Mouse (Mus musculus) embryonic facial prominence, embryonic 12.5 days (tissue): ENCODE results near the gene Desi2. TPM values are rescaled to one million over a fixed set of nuclear protein-coding genes. Genes with fewer than 3 reads are reported as not detected.
A peak's percentile ranks its signal among the peaks of the same experiment; 100 is the strongest.
"Not testable (repeated sequence)": the region's sequence is repeated elsewhere in the genome, so short reads cannot be mapped to it uniquely, and the experiment has no call there.

Source experiments
- ATAC-seq: fragments of 200-750 bp; cut with Nextera tagmentation; 2 replicates; pipeline ENCODE4 v1.8.0; 2017; ENCODE audit not compliant: insufficient number of reproducible peaks, insufficient read depth, low FRiP score, low TSS enrichment
- H3K27ac ChIP-seq: fragments of 300-500 bp; sonication (generic); 2 replicates; pipeline ENCODE4 v1.5.1; 2016; ENCODE audit warnings: mild to moderate bottlenecking
- H3K27me3 ChIP-seq: fragments of 300-500 bp; sonication (generic); 2 replicates; pipeline ENCODE4 v1.6.1; 2016; ENCODE audit warnings: mild to moderate bottlenecking, moderate library complexity
- H3K36me3 ChIP-seq: fragments of 300-500 bp; sonication (generic); 2 replicates; pipeline ENCODE4 v1.6.1; 2016; ENCODE audit warnings: mild to moderate bottlenecking
- H3K4me1 ChIP-seq: fragments of 300-500 bp; sonication (generic); 2 replicates; pipeline ENCODE4 v1.6.1; 2016
- H3K4me2 ChIP-seq: fragments of 300-500 bp; sonication (generic); replicated peaks from 2 replicates; pipeline ENCODE4 v1.6.1; 2016; ENCODE audit warnings: mild to moderate bottlenecking, moderate library complexity
- H3K4me3 ChIP-seq: fragments of 300-500 bp; sonication (generic); 2 replicates; pipeline ENCODE4 v1.5.1; 2016; ENCODE audit warnings: mild to moderate bottlenecking
- H3K9ac ChIP-seq: fragments of 300-500 bp; sonication (generic); 2 replicates; pipeline ENCODE4 v1.6.1; 2016; ENCODE audit warnings: mild to moderate bottlenecking, moderate library complexity
- H3K9me3 ChIP-seq: fragments of 300-500 bp; sonication (generic); 2 replicates; pipeline ENCODE4 v1.6.1; 2016; ENCODE audit warnings: mild to moderate bottlenecking, moderate library complexity
- WGBS: fragments of 180-500 bp; shearing (Covaris S2); methylation state at CpG from one replicate; pipeline ENCODE4 v1.1.7; 2016; 5-methylcytosine and 5-hydroxymethylcytosine counted together
- polyA plus RNA-seq: library from polyadenylated mRNA; unstranded; fragments of >200 nt; fragmentation: Nextera tagmentation; extraction: Ambion mirVana; gene quantifications from 2 replicates; pipeline ENCODE4 v1.2.1, GENCODE M21; 2016

Gene Desi2
- polyA plus RNA-seq, 1 experiment from 2014 or later, result 24.9 TPM

- WGBS, result 81% methylated on average over 6 of the region's 6 CpGs
- no peak for ATAC-seq
Observed at GRCm38 (mm10) chr1:178270635-178271034, 83.4 kb downstream of the Desi2 start.

DNA sequence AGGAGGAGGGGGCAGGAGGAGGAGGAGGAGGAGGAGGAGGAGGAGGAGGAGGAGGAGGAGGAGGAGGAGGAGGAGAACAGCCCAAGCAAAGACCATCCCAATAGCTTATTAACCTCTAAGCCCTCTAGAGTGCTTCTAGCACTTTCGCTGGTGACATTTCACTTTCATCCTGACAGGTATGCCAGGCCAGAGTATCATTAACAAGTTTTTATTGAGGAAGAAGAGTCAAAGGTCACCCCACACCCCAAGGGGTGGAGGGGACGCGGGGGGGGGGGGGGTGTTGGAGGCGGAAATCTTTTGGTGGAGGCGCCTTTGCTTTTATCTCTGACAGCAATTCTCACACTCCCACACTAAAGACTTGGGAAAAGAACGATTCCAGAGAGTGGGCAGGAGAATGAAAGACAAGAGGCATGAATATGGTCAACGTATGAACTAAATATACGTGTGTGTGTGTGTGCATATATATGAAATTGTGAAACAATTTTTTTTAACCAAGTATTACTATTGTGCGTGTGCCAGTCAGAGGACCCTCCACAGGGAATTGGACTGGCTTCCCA, 88.0 kb downstream of the Desi2 start:
- Histone ChIP-seq H3K27me3 (no peaks in the 10 kb centered on the region), H3K4me1 (no peaks in the 10 kb centered on the region), H3K27ac (no peak overlapping the region), H3K9ac (no peak overlapping the region), H3K4me2 (peak overlapping the region; percentile 66), H3K9me3 (no peaks in the 10 kb centered on the region), H3K4me3 (no peak overlapping the region), H3K36me3 (no peaks in the 10 kb centered on the region)
- ATAC-seq, result no peak
- 58% methylated on average over 9 of the region's 9 CpGs for WGBS

More at GRCm38 (mm10) chr1:178270635-178271034, 83.4 kb downstream of the Desi2 start:
- Histone ChIP-seq H3K4me1 (no peaks in the 10 kb centered on the region), H3K4me2 (no peak overlapping the region), H3K9ac (no peak overlapping the region), H3K27me3 (no peaks in the 10 kb centered on the region), H3K4me3 (no peak overlapping the region), H3K36me3 (no peaks in the 10 kb centered on the region), H3K27ac (no peak overlapping the region), H3K9me3 (no peaks in the 10 kb centered on the region)

DNA sequence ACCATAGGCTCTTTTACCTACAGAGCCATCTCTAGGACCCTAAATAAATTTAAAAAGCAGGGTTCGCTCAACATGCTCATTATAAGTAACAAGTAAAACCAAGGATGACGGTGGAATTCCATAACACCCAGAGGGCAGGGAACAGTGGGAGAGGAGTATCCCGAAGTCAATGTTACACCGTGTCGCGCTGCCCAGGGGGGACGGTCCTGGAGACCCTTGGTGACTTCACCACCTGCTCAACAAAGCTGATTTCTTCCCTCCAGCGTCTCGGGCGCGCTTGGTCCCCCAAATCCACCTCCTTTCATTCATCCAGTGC, 88.5 kb downstream of the Desi2 start:
- Histone ChIP-seq H3K9ac (peak overlapping the region; percentile 69), H3K9me3 (no peaks in the 10 kb centered on the region), H3K36me3 (no peaks in the 10 kb centered on the region), H3K4me2 (peak overlapping the region; percentile 66), H3K4me1 (no peaks in the 10 kb centered on the region), H3K27ac (no peak overlapping the region), H3K4me3 (peak overlapping the region; percentile 51), H3K27me3 (no peaks in the 10 kb centered on the region)
- WGBS, result 7% methylated on average over 11 of the region's 11 CpGs
- 0 out of 2 replicates have a peak, but pooled peaks have one; percentile 65 for ATAC-seq

GRCm38 (mm10) chr1:178276054-178276911, 89.1 kb downstream of the Desi2 start:
- no peaks in the 10 kb centered on the region for H3K27me3 ChIP-seq
- ATAC-seq, result peak; percentile 86

DNA sequence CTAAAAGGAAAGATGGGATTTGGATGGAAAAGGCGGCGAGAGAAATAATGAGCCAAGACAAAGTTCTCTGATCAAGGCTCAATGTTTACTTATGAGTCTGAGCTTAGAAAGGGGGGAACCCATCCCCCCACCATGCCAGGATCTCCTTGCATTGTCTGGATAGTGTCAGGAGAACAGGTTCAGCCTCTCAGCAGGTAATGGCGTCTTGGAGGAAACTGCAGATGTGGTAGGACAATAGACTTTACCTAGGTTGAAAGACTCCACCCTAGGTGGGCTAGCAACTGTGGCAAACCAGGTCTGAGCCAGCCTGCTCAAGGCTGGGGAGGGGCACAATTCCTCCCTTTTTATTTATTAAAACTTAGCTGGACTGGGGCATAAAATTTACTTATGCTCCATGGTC, 96.1 kb downstream of the Desi2 start:
- 84% methylated on average over 3 of the region's 3 CpGs for WGBS
- not testable (repeated sequence) for H3K9ac ChIP-seq, H3K27me3 ChIP-seq, H3K27ac ChIP-seq, H3K36me3 ChIP-seq, H3K9me3 ChIP-seq, H3K4me1 ChIP-seq, H3K4me3 ChIP-seq, ATAC-seq, H3K4me2 ChIP-seq

More at GRCm38 (mm10) chr1:178276054-178276911, 89.1 kb downstream of the Desi2 start:
- no peaks in the 10 kb centered on the region for H3K4me1 ChIP-seq
- H3K9me3 ChIP-seq, result no peaks in the 10 kb centered on the region
- peak overlapping the region; percentile 66 for H3K4me2 ChIP-seq
- H3K9ac ChIP-seq, result peak overlapping the region; percentile 69
- under 1% methylated on average over 79 of the region's 87 CpGs for WGBS
- no peaks in the 10 kb centered on the region for H3K36me3 ChIP-seq
- peak overlapping the region; percentile 55 for H3K27ac ChIP-seq
- H3K4me3 ChIP-seq, result peak overlapping the region; percentile 51

DNA sequence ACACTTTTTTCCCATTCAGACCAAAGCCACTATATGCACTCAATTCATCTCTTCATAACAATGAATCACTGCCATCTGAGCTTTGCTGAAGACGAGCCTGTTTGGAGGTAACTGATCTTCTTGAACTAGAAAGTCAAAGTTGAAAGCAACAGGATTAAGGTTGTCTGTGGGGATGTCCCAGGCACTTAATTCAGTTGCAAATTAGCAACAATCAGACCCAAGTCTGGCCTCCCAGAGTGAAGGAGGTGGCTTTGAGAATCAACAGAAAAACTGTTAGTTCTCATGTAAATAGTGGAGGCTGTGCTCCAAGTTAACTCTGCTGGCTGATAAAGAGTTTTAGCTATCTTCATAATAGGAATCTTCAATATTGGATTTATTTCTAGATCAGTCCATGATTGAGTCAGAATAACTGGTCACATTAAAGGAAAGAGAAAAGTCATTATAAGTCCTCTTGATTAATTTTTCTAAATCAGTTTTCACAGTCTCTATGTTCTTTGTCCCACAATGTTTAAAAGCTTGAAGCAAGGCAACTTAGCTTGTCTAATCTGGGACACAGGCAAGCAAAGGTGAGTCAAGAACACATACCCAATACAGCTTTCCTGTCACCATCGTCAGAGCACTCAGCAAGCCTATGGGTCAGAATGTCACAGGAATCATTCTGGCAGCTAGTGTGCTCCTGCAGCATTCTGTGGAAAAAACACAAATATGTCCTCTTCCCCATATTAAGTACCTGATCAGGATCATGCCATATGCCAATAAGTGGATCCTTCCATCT, 96.9 kb downstream of the Desi2 start:
- no peak overlapping the region for H3K9ac ChIP-seq
- H3K36me3 ChIP-seq, result no peaks in the 10 kb centered on the region
- WGBS, result 71% methylated on average over 2 of the region's 2 CpGs
- no peak for ATAC-seq
- H3K4me3 ChIP-seq, result no peak overlapping the region
- H3K27me3 ChIP-seq, result no peaks in the 10 kb centered on the region
- no peak overlapping the region for H3K27ac ChIP-seq
- H3K4me2 ChIP-seq, result no peak overlapping the region
- H3K9me3 ChIP-seq, result no peaks in the 10 kb centered on the region
- no peaks in the 10 kb centered on the region for H3K4me1 ChIP-seq

GRCm38 (mm10) chr1:178287601-178288176, 100.5 kb downstream of the Desi2 start:
- no peak overlapping the region for H3K4me3 ChIP-seq
- H3K27ac ChIP-seq, result no peak overlapping the region
- H3K9ac ChIP-seq, result no peak overlapping the region
- no peaks in the 10 kb centered on the region for H3K27me3 ChIP-seq
- WGBS, result 56% methylated on average over 8 of the region's 8 CpGs
- H3K4me2 ChIP-seq, result no peak overlapping the region
- H3K4me1 ChIP-seq, result no peaks in the 10 kb centered on the region
- no peaks in the 10 kb centered on the region for H3K9me3 ChIP-seq
- H3K36me3 ChIP-seq, result no peaks in the 10 kb centered on the region
- no peak for ATAC-seq

- no peak overlapping the region for H3K9ac ChIP-seq
- H3K4me2 ChIP-seq, result no peak overlapping the region
- WGBS, result 63% methylated on average over 3 of the region's 3 CpGs
- no peaks in the 10 kb centered on the region for H3K9me3 ChIP-seq
- H3K4me3 ChIP-seq, result no peak overlapping the region
- H3K27me3 ChIP-seq, result no peaks in the 10 kb centered on the region
- no peak overlapping the region for H3K27ac ChIP-seq
- ATAC-seq, result no peak
- H3K4me1 ChIP-seq, result no peaks in the 10 kb centered on the region
- H3K36me3 ChIP-seq, result no peaks in the 10 kb centered on the region
Observed at GRCm38 (mm10) chr1:178291716-178292115, 104.5 kb downstream of the Desi2 start.

DNA sequence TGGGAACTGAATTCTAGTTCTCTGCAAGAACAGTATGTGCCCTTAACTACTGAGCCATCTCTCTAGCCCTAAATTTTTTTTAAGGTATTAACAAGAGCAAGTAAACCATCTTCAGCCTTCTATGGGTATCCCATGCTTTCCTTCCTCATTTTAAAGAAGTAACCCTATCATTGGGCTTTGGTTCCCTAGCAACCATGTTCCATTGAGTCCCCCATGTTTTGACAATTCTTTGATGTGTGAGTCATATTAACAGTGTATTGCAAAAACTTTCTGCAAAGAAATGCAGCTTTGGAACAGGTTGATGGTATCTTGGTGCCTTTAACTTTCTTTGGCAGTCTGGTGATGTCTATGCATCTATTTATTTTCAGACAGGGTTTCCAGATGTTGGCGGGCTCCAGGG, 106.8 kb downstream of the Desi2 start:
- Histone ChIP-seq H3K27me3 (no peaks in the 10 kb centered on the region), H3K36me3 (no peaks in the 10 kb centered on the region), H3K9ac (no peak overlapping the region), H3K4me3 (no peak overlapping the region), H3K4me2 (no peak overlapping the region), H3K27ac (no peak overlapping the region), H3K9me3 (no peaks in the 10 kb centered on the region), H3K4me1 (no peaks in the 10 kb centered on the region)
- WGBS, result 88% methylated on average over 1 of the region's 1 CpGs
- no peak for ATAC-seq

- H3K4me3 ChIP-seq, ATAC-seq, H3K27ac ChIP-seq, H3K36me3 ChIP-seq, H3K4me1 ChIP-seq, H3K9me3 ChIP-seq, H3K9ac ChIP-seq, H3K4me2 ChIP-seq, H3K27me3 ChIP-seq: not testable (repeated sequence)
- WGBS, result 89% methylated on average over 2 of the region's 2 CpGs
Observed at GRCm38 (mm10) chr1:178301261-178301660, 114.0 kb downstream of the Desi2 start.

DNA sequence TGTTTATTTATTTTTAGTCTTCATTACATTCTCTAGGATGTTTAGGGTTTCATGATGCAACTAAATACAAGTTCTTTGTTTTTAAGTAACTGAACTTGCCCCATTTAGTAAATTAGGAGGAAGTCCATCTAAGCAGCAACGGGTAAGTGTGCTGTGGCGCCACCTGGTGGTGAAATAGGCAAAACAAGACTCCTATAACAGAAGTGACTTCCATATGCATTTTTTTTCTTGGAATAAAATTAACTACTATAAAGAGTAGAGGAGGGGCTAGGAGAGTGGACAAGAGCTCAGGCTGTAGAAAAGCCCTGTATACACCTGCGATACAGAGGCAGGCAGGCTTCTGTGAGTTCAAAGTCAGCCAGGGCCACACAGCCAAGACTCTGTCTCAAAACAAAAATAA, 116.2 kb downstream of the Desi2 start:
- 22% methylated on average over 3 of the region's 3 CpGs for WGBS
- ATAC-seq, result no peak
- Histone ChIP-seq H3K27ac (no peak overlapping the region), H3K27me3 (no peaks in the 10 kb centered on the region), H3K36me3 (no peaks in the 10 kb centered on the region), H3K4me1 (no peaks in the 10 kb centered on the region), H3K9ac (no peak overlapping the region), H3K4me2 (no peak overlapping the region), H3K4me3 (no peak overlapping the region), H3K9me3 (0 out of 2 replicates have a peak, but pooled peaks cover 3% of the 10 kb centered on the region)
